Mouse (Mus musculus) frontal cortex, adult 2 months (tissue): Measurements from ENCODE around the gene Colca2. TPM values are rescaled to one million over a fixed set of nuclear protein-coding genes. Genes with fewer than 3 reads are reported as not detected.

Source experiments
- DNase-seq, 2 experiments: peaks; one replicate each; pipeline ENCODE4 v3.0.0; 2022; ENCODE audit warnings: low spot score in 1 of 2; ENCODE audit errors: extremely low spot score in 1 of 2
- polyA plus RNA-seq: library from polyadenylated mRNA; depleted of rRNA; stranded (reverse); fragments of >200 nt; gene quantifications from 2 replicates; pipeline ENCODE4 v1.2.3, GENCODE M21; 2012; rRNA removed

Colca2 gene
- 3.6 and 4.4 TPM in 2 replicates for polyA plus RNA-seq

- peak; percentile 13 to 66 for DNase-seq
These were observed at the start of gene Colca2 for GRCm38 (mm10) chr9:51278500-51279381. Gene Colca2, minus strand, starts transcription at chr9:51278569.

DNA sequence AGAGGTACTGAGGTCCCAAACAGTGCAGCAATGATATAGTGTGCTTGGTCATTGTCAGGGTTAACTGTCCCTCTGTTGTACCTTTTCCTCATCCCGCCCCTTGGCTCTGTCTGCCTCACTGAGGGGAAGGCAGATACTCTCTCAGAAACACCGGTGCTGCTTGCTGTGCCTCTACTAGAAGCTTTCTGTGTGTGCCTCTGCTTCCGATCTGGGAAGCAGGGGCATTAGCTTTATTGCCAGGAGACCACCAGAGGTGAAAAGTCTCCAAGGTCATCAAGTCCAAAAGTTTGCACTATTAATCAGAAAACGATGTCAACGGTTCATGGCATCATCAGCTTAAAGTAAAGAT, 49.2 kb upstream of the Colca2 start:
- DNase-seq = no peak

DNA sequence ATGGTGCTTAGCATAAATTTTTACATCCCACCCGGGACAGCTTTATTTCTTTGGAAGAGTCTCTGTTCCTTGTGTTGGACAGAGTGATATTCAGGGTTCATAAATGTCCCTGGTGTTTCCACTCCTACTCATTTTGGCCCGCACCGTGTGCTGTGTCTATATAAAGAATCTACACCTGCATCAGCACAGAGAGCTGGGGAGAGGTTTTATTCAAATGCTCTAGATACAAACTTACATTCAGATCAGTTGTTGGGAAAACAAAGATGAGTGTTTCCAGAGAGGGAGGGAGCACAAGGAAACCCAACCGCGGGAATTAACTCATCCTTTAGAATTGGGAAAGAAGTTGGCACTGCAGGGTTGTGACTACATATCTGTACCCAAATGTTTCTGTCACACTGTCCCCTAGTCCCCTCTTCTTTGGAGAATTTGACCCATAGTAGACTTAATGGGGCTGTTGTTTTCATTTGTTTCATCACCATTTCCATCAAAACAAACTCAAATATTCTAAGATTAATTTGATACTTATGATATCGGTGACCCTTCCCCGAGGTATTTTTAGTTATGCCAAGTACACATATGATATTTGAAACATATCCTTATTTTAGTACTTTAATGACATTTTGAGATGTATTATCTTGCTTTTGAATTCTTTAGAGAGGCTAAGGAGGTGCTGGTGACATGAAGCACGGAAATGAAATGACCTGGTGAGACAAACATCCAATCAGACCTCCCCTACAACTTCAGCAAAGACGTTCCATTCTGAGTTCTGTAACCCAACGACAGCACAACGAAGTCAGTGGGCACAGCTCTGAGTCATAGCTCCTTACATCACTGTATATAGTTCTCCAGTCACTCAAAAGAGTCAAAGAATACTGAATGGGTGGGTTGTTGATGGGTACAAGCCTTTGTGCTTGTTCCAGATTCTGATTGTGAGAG, 48.5 kb upstream of the Colca2 start:
- DNase-seq = no peak

DNA sequence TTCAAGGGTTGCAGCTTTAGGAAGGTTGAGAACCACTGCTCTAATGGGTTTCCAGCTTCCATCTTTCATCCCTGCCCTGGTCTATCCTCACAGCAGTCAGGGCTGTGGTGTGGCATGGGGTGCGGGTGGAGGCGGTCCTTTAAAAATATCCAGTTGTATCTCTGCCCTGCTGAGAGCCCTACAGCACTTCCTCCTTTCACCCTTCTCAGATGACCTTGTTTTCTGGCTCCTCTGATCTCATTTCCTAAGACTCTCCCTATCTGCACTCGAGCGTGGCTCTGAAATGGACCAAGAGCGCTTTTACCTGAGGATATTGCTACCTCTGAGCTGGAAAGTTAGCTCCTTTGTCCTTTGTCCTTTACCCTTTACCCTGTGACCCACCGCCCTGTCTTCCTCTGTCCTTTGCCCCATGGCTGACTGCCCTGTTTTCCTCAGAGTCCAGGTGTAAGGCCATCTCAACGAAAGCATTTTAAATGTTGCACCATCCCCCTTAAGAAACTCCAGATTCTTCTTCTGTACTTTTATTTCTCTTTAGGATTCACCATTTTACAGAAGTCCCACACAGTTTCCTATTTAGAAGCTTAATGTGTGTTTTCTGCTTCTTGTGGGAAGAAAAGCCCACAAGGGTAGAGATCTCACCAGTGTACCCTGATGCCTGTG, 46.2 kb upstream of the Colca2 start:
- no peak for DNase-seq

DNA sequence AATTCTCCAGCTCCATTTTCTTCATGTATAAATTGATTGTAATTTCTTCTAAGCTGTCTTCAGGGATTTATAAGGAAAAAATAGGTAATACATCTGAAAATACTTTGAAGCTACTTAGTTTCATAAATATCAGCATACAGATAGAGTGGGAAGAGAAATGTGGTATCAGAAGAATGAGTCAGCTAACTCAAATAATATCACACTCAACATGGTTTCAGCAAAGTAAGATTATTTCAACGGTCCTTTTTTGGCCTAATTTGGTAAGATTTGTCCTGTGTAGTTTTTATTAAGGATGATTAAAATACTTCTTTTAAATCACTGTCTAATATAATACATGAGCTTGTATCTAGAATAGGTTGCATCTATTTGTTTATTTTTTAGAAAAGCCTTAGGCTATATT, 41.7 kb upstream of the Colca2 start:
- no peak for DNase-seq

- DNase-seq = no peak
These were observed 39.9 kb upstream of the Colca2 start for GRCm38 (mm10) chr9:51318246-51318645.

DNA sequence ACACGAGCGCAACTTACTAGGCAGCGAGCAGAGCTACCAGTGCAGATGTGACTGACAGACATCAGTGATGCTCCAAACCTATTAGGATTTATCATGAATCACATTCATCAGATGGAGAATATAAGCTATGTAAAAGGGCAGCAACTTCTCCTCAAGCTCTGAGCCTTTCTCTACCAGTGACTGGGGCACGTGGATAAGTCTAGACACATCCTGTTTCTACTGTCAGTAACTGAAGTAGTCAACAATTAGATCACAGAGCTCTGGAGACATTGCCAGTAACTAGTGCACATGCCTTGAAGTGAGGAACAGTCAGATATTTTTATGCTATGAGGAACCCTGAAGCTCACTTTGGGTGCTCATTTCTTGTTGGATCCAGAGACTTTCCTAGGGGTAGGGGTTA, 39.0 kb upstream of the Colca2 start:
- DNase-seq = no peak

DNA sequence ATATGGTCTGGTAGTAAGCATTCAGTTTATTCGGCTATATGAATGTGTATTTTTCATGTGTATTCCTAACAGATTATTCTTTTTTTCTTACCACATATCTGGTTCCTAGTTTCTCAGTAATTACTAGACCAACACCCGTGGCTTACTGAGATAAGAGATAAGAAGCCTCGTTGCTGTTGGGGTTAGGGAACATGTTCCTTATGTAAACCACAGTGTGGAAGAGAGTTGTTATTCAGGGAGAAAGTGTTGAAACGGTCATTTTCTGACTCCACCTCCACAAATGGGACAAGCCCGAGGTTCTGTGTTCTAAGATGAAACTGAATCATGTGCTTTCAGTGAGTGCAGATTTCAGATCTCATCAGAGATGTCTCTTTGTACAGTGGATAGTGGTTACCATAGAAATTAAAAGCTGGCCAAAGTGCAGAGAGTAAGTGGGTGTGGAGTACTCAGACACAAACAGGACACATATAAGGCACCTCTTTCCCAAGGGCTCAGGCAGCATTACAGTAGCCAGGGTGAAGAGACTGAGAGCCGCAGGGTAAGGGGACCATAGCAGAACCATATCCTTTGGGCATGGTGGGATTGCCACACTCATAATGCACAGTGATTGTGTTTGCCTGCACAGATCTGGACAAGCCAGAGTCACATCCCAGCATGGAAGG, 37.2 kb upstream of the Colca2 start:
- no peak for DNase-seq

DNA sequence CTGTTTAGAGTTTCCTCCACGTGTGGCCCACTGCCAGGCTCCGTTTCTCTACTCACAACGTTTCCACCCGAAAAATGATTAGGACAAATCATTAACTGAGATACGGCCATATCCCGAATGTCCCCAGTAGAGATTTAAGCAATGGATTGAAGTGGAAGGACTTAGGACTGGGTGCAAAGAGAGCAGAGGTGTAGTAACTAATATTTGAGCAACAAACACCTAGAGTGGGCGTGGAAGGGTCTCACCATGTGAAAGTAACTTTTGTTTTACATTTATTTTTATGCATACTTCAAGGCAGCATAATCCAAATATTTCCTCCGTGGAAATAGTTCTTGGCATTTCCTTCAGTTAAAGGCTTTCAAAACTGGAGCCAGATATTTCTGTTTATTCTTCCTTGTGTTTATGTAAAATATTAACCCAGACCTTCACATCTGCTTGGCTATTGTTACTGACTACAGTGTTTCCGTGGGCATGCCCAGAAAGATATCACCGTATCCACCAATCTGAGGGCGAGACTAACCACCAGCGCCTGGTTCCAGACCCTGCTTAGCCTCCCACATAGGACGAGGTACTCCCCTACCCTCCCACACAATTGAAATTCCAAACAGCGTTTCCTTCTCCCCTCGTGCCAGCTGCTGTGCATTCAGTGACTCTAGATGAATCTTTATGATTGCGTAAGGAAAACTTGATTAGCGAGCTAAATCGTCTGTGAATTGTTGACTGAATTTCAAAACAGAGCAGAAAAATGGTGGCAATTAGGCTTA, 34.4 kb upstream of the Colca2 start:
- no peak for DNase-seq

GRCm38 (mm10) chr9:51310515-51310914, 32.1 kb upstream of the Colca2 start:
- no peak for DNase-seq

DNA sequence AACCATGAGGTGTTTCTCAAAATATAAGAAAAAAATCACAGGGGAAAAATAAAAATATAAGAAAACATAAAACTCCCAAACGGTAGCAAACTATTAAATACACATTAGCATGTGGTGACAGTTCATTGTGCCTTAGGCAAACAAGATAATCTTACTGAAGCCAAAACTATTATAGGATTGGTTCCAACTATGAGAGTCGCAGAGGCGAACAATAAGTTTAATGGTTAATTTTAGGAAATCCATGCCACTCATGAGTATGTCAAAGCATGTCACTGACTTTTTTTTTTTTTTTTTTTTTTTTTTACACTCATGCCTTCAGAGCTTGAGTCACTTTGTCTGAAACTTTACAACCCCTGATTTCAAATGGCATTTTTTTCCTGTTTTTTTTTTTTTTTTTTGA, 28.0 kb upstream of the Colca2 start:
- no peak for DNase-seq

DNA sequence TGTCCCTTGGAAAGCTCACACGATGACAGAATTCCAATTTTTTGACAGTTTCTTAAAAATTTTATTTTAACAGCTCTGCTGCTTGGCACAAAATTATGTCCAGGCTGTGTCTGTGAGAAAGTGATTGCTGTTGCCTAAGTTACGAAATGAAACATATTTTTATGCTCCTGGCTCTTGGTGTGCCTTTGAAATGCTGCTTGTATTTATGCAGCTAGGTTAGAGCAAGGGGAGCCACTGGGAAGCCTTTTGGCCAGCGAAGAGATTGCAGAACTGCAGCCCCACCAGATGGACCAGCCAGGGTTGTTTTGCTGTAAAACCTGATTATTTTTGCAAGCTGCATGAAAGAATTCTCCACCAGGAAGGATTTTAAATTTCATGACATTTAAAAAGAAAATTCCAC, 26.8 kb upstream of the Colca2 start:
- peak; percentile 41 to 51 for DNase-seq

- DNase-seq = no peak
These were observed 25.6 kb upstream of the Colca2 start for GRCm38 (mm10) chr9:51303980-51304379.

GRCm38 (mm10) chr9:51293541-51293940, 15.2 kb upstream of the Colca2 start:
- DNase-seq = no peak

DNA sequence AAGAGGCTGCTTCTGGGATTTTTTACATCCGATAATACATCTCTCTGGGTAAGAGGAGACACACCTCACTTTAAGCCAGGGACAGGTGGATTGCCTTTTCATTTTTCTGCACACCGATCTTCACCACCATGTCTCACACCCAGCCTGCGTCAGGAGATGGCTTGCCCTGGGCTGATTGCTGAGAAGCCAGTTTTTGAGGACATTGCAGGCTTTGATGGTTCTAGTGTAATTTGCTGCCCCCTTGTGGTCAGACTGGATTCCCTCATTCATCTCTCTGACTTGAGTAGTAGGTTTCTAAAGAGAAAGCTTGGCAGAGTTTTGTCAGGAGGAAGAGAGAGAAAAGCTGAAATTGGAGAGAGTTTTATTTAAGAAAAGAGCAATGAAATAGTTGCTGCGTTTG, 14.3 kb upstream of the Colca2 start:
- DNase-seq = peak; percentile 57 to 94

DNA sequence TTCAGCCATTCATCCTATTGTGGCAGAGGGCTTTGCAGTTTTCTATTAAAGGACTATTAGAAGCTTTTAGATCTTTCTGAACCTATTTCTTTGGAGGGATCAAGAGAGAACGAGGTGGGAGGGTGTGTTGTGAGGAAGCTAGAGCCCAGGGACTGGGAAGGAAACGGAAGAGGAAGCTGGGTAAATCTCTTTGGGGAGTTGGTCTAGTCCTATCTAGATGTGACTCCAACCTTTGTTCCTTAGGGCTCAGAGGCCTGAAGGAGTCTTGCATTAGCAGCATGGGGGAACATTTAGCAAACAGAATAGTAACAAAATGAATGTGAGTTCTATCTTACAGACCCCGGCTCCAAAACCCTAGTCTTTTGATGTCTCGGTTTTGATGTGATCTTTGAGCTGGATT, 12.6 kb upstream of the Colca2 start:
- DNase-seq = no peak

DNA sequence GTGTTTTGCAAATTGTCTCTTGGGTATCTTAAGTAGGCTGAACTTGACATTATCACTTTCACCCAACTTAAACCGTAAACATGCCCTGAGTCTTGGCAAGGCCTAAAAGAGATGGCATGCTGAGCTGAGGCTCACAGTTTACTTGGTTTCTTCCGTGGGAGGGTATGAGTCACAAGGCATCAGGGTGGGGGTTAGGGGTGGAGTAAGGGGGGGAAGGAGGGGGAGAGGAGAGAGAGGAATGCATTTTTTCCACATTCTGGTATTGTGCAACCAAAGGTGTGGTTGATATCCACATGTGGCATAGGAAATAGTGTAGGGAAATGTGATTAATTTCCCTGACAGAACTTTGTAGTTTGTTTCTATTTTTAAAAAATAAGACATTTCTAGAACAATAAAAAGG, 7.7 kb upstream of the Colca2 start:
- DNase-seq = no peak

GRCm38 (mm10) chr9:51277834-51278498, 403 bp downstream of the Colca2 start:
- DNase-seq = no peak

DNA sequence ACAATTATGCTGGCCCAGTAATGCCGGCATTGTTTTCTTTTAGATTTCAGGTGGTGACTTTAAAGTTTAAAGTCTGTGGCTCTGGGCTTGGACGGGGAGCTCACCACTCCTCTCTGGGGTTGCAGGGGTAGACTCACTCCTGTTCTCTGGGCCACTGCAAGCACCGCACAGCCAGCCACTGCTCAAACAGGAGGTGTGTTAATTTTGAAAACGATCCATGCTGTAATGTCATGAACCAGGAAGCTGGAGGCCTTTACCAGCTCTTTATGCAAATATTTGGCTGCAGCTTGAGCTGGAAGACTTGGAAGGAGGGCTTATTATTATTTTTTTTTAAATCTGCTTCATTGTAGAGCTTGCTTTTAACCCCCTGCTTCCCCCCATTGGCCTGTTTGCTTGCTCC, 3.7 kb downstream of the Colca2 start:
- no peak for DNase-seq
